Mouse (Mus musculus) bone marrow, adult 2 months (tissue): ENCODE results near the gene Traip. TPM values are rescaled to one million over a fixed set of nuclear protein-coding genes. Genes with fewer than 3 reads are reported as not detected.
A peak's percentile ranks its signal among the peaks of the same experiment; 100 is the strongest.

ENCODE experiments used
- H3K27ac ChIP-seq: fragments of 200-500 bp; 2 replicates; pipeline ENCODE4 v1.5.1; 2012; ENCODE audit warnings: low read depth, mild to moderate bottlenecking, control low read depth, inconsistent platforms, low read length; ENCODE audit not compliant: control insufficient read depth, poor library complexity, insufficient read depth
- H3K4me1 ChIP-seq: fragments of 200-500 bp; 2 replicates; pipeline ENCODE4 v1.6.1; 2011; ENCODE audit warnings: low read length; ENCODE audit not compliant: control insufficient read depth, insufficient read depth
- H3K4me3 ChIP-seq: fragments of 200-500 bp; replicated peaks from 2 replicates; pipeline ENCODE3; 2011; ENCODE audit warnings: mild to moderate bottlenecking, low read depth, low read length, control low read depth; ENCODE audit not compliant: control insufficient read depth
- CTCF ChIP-seq: fragments of 200-500 bp; IDR thresholded peaks from 2 replicates; pipeline ENCODE4 v1.5.1; 2011; ENCODE audit warnings: low read length, control low read depth; ENCODE audit not compliant: control insufficient read depth, insufficient read depth
- POLR2A ChIP-seq: fragments of 200-500 bp; IDR thresholded peaks from 2 replicates; pipeline ENCODE4 v1.6.1; 2011; ENCODE audit warnings: low read depth, mild to moderate bottlenecking, control low read depth, low read length, borderline replicate concordance; ENCODE audit not compliant: control insufficient read depth
- WGBS: fragments of 180-500 bp; shearing (Covaris S2); methylation state at CpG from one replicate; pipeline ENCODE4 v1.1.7; 2018; 5-methylcytosine and 5-hydroxymethylcytosine counted together
- polyA plus RNA-seq: library from polyadenylated mRNA; stranded (reverse); fragments of >200 nt; gene quantifications from 2 replicates; pipeline ENCODE4 v1.2.4, GENCODE M21; 2011; ENCODE audit warnings: low replicate concordance; ENCODE audit not compliant: missing spikeins, insufficient read depth, insufficient read length

The Traip gene
- polyA plus RNA-seq, 1 experiment, result 27.0 TPM

DNA sequence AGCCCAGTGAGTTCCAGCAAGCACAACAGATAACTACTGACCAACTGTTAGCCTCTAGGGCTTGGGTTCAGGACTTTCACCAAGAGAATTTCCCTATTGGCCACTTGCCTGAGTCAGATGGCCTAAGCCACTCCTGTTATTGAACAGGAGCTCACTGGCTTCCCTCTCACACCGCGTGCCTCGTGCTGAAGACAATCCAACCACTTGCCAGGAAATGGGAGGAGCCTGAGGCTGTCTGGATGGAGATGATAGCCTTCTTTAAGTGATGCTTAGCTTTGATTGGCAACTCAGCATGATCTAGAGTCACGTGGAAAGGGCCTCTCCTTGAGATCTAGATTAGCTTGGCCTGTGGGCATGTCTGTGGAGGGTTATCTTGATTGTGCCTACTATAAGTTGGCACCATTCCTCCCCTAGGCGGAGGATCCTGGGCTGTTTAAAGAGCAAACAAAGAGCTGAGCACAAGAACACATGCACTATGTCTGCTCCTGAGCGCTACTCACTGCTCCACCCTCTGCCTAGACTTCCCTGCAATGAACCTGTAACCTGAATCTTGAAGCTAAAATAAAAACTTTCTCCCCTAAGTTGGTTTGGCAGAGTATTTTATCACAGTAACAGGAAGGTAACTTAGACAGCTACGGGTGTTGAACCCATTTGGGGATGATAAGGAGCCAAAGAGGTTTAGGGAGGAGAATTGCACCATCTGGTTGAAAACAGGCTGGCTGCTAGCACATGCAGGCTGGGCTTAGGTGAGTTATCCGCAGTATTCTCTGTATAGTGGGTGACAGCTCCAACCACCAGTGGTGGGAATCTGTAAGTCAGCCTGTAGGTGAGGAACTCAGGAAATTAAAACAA lies 22.0 kb downstream of the Traip start:
- peaks cover 4% of the 10 kb centered on the region for H3K4me1 ChIP-seq
- peak overlapping the region; percentile 72 for H3K27ac ChIP-seq
- 35% methylated on average over 8 of the region's 8 CpGs for WGBS
- no peak overlapping the region for H3K4me3 ChIP-seq
- no peak for TF ChIP-seq CTCF
- no peak for TF ChIP-seq POLR2A

DNA sequence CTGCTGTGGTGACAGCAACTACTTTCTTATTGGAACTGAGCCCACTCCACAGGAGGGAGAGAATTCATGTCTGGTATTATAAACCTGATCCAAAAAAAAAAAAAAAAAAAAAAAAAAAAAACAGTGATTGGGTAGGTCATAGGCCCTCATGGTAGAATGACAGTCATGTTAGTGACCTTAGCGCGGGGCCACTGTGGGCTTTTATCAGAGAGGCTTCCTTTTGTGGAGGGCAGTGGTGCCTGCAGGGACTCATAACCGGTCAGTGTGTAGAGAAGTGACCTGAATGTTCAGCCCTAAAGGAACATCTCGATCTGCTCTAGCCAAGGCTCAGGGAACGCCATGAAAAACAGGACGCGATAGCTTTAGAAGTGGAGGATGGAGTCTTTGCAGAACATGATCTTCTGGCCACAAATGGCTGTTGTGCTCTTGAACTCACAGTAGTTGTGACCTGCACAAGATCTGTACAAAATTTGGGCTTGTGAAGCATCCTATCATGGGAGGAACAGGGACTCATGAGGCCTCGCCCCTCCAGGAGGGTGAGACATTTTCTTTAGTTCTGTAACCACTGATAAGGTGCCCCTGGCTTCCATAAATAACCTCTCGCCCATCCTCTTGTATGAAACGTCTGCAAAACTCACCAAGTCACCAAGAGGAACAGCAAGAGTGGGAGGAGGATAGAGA lies 24.7 kb downstream of the Traip start:
- TF ChIP-seq CTCF (no peak), POLR2A (no peak)
- Histone ChIP-seq H3K27ac (peak overlapping the region; percentile 68), H3K4me1 (peaks cover 4% of the 10 kb centered on the region), H3K4me3 (no peak overlapping the region)
- 42% methylated on average over 10 of the region's 10 CpGs for WGBS

DNA sequence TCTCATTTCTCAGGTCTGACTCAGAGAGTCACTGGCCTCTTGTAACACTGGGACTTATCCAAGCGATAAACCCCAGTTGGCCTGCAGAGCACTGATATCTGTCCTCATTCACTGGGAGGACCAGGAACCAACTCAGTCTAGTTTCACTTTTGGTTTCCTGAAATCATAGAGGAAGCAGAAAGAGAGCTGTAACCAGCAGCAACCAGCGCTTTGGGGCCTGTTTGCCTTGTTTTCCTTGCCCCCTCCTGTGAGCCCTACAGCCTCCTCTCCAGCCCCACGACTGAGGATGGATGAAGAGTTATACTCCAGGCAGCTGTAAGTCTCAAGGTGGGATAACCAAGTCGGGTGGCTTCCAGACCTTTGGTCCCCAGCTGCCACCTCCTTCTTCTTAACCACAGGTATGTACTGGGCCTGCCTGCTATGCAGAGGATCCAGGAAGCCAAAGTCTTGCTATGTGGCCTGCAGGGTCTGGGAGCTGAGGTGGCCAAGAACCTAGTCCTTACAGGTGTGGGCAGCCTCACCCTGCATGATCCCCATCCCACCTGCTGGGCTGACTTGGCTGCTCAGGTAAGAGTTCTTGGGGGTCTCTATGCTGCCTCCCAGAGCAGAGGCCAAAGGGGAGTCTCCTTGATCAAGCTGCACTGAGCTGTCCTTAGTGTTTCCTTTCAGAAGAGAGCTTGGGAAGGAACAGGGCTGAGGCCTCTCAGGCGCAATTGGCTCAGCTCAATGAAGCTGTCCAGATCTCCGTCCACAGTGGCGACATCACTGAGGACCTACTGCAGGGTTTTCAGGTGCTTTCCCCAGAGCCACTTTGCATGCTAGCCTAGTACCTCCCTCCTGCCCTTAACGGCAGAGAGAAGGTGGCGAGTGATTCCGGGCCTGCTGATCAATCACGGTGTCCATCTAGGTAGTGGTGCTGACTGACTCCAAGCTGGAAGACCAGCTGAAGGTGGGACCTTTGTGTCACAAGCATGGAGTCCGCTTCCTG lies 25.8 kb downstream of the Traip start, which contains the start of gene Uba7:
Gene Uba7, plus strand, starts transcription at position 107 of the 988 bp plus-strand sequence.
- peak within 1 kb of the TSS; percentile 79 for H3K4me3 ChIP-seq
- peaks cover 7% of the 10 kb centered on the region; the same call in 1 of the 2 replicates for H3K4me1 ChIP-seq
- peak within 1 kb of the TSS; percentile 87 for H3K27ac ChIP-seq
- TF ChIP-seq CTCF (no peak), POLR2A (no peak; the same call in 1 of the 2 replicates)
- 10% methylated on average over 12 of the region's 12 CpGs for WGBS

DNA sequence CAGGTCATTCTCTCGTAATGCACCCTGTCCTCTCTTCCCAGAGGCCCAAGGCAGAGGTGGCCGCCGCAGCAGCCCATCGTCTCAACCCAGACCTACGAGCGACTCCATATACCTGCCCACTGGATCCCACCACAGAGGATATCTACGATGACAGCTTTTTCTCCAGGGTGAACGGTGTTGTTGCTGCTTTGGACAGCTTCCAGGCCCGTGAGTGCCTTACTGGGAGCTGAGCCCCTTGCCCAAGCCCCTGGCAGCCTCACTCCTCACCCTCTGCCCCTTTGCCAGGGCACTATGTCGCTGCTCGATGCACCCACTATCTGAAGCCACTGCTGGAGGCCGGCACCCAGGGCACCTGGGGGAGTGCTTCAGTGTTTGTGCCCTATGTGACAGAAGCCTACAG lies 28.9 kb downstream of the Traip start:
- TF ChIP-seq POLR2A (no peak), CTCF (no peak)
- no peak overlapping the region for H3K4me3 ChIP-seq
- H3K27ac ChIP-seq, result no peak overlapping the region
- H3K4me1 ChIP-seq, result peaks cover 23% of the 10 kb centered on the region
- WGBS, result 90% methylated on average over 12 of the region's 12 CpGs

DNA sequence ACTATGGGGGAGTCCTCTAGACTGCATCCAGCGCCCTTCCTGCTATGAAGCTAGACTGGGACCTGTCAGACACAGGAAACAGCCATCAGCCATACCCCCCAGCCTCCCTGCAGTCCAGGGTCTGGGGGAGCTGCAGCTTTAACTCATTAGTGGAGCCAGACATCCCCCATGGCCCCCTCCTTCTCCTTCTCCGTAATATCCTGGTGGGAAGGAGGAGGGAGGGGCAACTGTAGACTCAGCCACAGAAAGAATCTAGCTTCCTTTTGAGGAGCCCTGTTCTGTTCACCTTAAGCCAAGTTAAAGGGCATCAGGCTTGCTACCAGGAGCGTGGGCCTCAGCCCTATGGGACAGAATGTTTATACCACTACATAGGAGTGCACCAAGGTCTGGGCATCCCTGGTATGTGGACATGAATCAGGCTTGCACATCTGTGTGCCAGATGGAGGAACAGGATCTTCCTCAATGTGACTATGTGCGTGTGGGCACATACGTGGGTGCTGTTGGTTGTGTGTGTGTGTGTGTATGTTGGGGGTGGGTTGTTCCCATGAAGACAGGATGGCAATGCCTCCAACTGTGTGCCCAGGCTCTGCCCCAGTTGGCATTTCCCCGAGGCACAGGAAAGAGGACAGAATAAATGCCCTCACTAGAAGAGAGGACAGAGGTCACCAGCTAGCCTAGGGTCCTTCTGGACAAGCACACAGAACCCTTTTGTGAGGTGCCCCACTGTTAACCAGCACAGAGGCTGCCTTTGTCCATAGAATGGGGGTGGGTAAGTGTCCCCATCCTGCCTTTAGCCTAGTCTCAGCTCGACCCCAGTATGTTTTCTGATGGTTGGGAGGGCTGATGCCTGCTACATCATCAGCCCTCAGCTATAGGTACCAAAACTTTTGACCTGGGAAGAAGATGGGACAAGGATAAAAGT lies 32.0 kb downstream of the Traip start:
- TF ChIP-seq CTCF (no peak), POLR2A (no peak)
- no peak overlapping the region for H3K4me3 ChIP-seq

DNA sequence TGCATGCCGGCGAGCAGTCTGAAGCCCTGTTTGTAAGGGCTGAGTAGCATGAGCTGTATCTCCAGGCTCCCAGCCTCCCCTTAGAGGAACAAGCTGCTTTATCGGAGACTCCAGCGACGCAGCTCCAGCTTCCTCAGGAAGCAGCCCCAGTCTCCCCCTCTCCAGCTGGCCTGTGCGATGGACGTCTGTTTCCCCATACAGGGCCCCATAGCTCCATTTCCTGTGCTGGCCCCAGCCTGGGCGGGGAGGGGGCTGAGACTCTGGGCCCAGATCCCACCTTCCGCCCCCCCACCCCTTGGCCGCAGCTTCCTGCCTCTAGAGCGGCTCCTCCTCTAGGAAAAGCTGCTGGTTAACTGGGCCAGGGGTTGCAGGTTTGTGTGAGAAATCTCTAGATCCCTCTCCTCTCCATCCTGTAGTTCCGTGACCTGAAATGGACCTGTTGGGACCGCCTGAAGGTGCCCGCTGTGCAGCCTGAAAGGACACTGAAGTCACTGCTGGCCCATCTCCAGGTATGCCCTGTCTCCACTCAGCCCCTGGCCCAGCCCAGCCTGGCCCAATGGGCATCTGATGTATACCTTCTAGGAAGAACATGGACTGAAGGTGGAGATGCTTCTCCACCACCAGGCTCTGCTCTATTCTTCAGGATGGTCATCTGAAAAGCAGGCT lies 32.9 kb downstream of the Traip start, which contains the start of gene Gm20661:
Gene Gm20661, plus strand, starts transcription at position 378 of the 666 bp plus-strand sequence.
- TF ChIP-seq CTCF (no peak), POLR2A (peak; percentile 25; the same call in 1 of the 2 replicates)
- H3K27ac ChIP-seq, result peak within 1 kb of the TSS; percentile 70
- H3K4me3 ChIP-seq, result peak within 1 kb of the TSS; percentile 27
- H3K4me1 ChIP-seq, result peaks cover 24% of the 10 kb centered on the region
- WGBS, result 3% methylated on average over 14 of the region's 14 CpGs

More for the DNA sequence above, 32.0 kb downstream of the Traip start:
- Histone ChIP-seq H3K27ac (peak overlapping the region; percentile 70), H3K4me1 (peaks cover 24% of the 10 kb centered on the region)
- 23% methylated on average over 7 of the region's 7 CpGs for WGBS
